ENCODE assay signal across 7 mouse cellular contexts in genomic region chr2:73540450-73541162, GRCm38 (mm10). TPM values are rescaled to one million over a fixed set of nuclear protein-coding genes. Genes with fewer than 3 reads are reported as not detected.
DNase-seq lines count a peak whose midpoint lies in the region; ATAC-seq lines count a peak whose summit lies in the region.

No protein-coding gene starts in this region.

- 9% methylated on average over 16 of the region's 16 CpGs for WGBS in liver, embryonic 15.5 days (ENCODE audit: insufficient replicate concordance)
- whole genome bisulfite sequencing in stomach, embryonic 14.5 days = 30% methylated on average over 16 of the region's 16 CpGs

- peaks cover 11% of the 10 kb centered on the region for H3K4me1 ChIP-seq in liver, embryonic 15.5 days (replicated peaks)
- H3K4me1 ChIP-seq in stomach, embryonic 14.5 days (ENCODE audit: control insufficient read depth, insufficient read depth, low read length) = peaks cover 6% of the 10 kb centered on the region; the same call in 1 of the 2 replicates

- no peak overlapping the region for H3K9ac ChIP-seq in liver, embryonic 15.5 days
- H3K9ac ChIP-seq in stomach, embryonic 14.5 days (replicated peaks; ENCODE audit: low read depth, low read length) = no peak overlapping the region

- no peaks in the 10 kb centered on the region for H3K36me3 ChIP-seq in liver, embryonic 15.5 days (replicated peaks)
- no peaks in the 10 kb centered on the region for H3K36me3 ChIP-seq in stomach, embryonic 14.5 days (ENCODE audit: control insufficient read depth, insufficient read depth, low read length)

- peak overlapping the region; percentile 56 for H3K4me2 ChIP-seq in liver, embryonic 15.5 days
- peak overlapping the region; percentile 19; the same call in 1 of the 2 replicates for H3K4me2 ChIP-seq in stomach, embryonic 14.5 days (replicated peaks; ENCODE audit: low read depth, low read length)

- H3K4me3 ChIP-seq in liver, embryonic 15.5 days (replicated peaks) = peak overlapping the region; percentile 25
- H3K4me3 ChIP-seq in stomach, embryonic 14.5 days (ENCODE audit: low read depth, low read length) = no peak overlapping the region

- H3K27ac ChIP-seq in liver, embryonic 15.5 days (replicated peaks) = no peak overlapping the region
- H3K27ac ChIP-seq in stomach, embryonic 14.5 days (ENCODE audit: low read length) = no peak overlapping the region

- no peak for ATAC-seq in liver, embryonic 15.5 days (ENCODE audit: insufficient read depth)
- ATAC-seq in stomach, embryonic 14.5 days (ENCODE audit: insufficient number of reproducible peaks, insufficient read depth, low FRiP score, low read depth) = no peak

- peak; percentile 16 for DNase-seq in thymus, postnatal 25 days
- DNase-seq in thymus, postnatal 10 days (ENCODE audit: low spot score in 2 of 2) = no peak
- peak; percentile 45 for DNase-seq in fat pad, adult 2 months (ENCODE audit: extremely low read depth, low read depth, low spot score)
- no peak for DNase-seq in layer of hippocampus, adult 9-10 months (ENCODE audit: low spot score)
- no peak for DNase-seq in right cerebral cortex, adult 18-20 months

- peaks cover 35% of the 10 kb centered on the region for H3K27me3 ChIP-seq in liver, embryonic 15.5 days
- H3K27me3 ChIP-seq in stomach, embryonic 14.5 days (ENCODE audit: control insufficient read depth, insufficient read depth, low read length) = no peaks in the 10 kb centered on the region

- H3K9me3 ChIP-seq in liver, embryonic 15.5 days (replicated peaks) = no peaks in the 10 kb centered on the region
- H3K9me3 ChIP-seq in stomach, embryonic 14.5 days (ENCODE audit: control insufficient read depth, low read depth, low read length) = no peaks in the 10 kb centered on the region

RNA-seq across cellular contexts. Expression of gene Wipf1, which starts 11.1 kb away (rescaled TPM):
- 3.5 and 3.8 TPM in 2 replicates for polyA plus RNA-seq in liver, embryonic 15.5 days (2015; fragmentation: Nextera tagmentation; extraction: Ambion mirVana)
- 11.5 and 12.0 TPM in 2 replicates for polyA plus RNA-seq in stomach, embryonic 14.5 days (2014; fragmentation: Nextera tagmentation; extraction: Ambion mirVana)

RNA-seq across cellular contexts. Expression of gene Chrna1, which starts 39.5 kb away (rescaled TPM):
- 0.30 and 0.53 TPM in 2 replicates for polyA plus RNA-seq in liver, embryonic 15.5 days (2015; fragmentation: Nextera tagmentation; extraction: Ambion mirVana)
- 0.07 and 0.11 TPM in 2 replicates for polyA plus RNA-seq in stomach, embryonic 14.5 days (2014; fragmentation: Nextera tagmentation; extraction: Ambion mirVana)

Comparison
In these comparisons a context has a peak if more than half of its experiments do, and no peak if none do; other contexts are left out.
1. DNase-seq: peak in thymus, postnatal 25 days (single experiment) and fat pad, adult 2 months (single experiment); none in thymus, postnatal 10 days (0 of 2), layer of hippocampus, adult 9-10 months (single experiment) and right cerebral cortex, adult 18-20 months (single experiment).